Mouse (Mus musculus): ENCODE measurements around the gene Plekhn1.

- no peak for TF ChIP-seq GATA1 (IDR thresholded peaks at IDR 0.05; ENCODE audit: borderline replicate concordance, low read length)
- TF ChIP-seq FLI1 (IDR thresholded peaks at IDR 0.05; ENCODE audit: low read length): no peak
These were observed 46.4 kb downstream of the Plekhn1 start for GRCm38 (mm10) chr4:156188162-156188810.

All from megakaryocyte, embryonic 14.5 days (primary cell).